Mouse (Mus musculus): ENCODE measurements at regions not wholly inside any gene's neighbourhood (a gene's known extent, or its start where the extent isn't known, plus 50 kb on each side); places are given as distances from the start of the nearest gene placed in this dataset.

DNA sequence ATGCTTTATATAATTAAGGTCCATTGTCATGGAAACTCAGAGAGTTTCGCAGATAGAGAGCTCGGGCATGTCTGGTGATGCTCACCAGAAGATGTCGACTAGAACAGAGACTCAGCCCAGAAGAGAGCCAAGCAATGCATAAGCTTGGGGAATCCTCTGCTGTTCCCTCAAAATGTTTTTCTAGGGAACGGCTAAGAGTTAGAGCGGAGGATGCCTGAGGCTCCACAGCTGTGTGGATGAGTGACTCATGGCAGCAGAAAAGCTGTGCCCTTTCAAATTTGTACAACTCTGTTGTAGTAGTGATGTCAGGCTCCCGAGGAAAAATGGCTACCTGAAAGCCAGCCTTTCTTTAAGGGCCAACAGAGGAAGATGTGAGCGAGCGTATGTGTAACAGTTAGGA, 586.2 kb upstream of the Fam19a5 start:
- no peak overlapping the region for H3K27ac ChIP-seq (ENCODE audit: insufficient read depth, low read length)

DNA sequence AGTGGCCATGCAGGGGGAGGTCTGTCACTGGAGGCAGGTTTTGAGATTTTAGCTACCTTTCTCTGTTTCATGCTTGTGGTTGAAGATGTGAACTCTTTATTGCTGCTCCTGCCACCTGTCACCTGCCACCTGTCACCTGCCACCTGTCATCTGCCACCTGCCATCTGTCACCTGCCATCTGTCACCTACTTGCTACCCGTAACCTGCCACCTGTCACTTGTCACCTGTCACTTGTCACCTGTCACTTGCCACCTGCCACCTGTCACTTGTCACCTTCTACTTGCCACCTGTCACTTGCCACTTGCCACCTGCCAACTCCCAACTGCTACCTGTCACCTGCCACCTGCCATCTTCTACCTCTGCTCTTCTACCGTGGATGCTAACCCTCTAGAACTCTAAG, 581.2 kb upstream of the Fam19a5 start:
- WGBS = 18% methylated on average over 2 of the region's 2 CpGs
- Histone ChIP-seq H3K27ac (ENCODE audit: insufficient read depth, low read length) (0 out of 2 replicates have a peak overlapping the region, but pooled peaks have one; percentile 11), H3K27me3 (ENCODE audit: control insufficient read depth, insufficient read depth, low read length) (no peaks in the 10 kb centered on the region), H3K4me1 (ENCODE audit: control insufficient read depth, insufficient read depth, low read length) (no peaks in the 10 kb centered on the region), H3K4me3 (replicated peaks; ENCODE audit: insufficient read depth, low read depth, low read length) (no peak overlapping the region)
- DNase-seq = peak; percentile 16 to 34
- TF ChIP-seq CTCF (IDR thresholded peaks at IDR 0.05; ENCODE audit: borderline replicate concordance, insufficient read depth, low read depth, low read length) (no peak), POLR2A (IDR thresholded peaks at IDR 0.05; ENCODE audit: borderline replicate concordance, insufficient read depth, low read length) (no peak)

More for the DNA sequence above, 586.2 kb upstream of the Fam19a5 start:
- TF ChIP-seq CTCF (IDR thresholded peaks at IDR 0.05; ENCODE audit: borderline replicate concordance, insufficient read depth, low read depth, low read length) = no peak
- TF ChIP-seq POLR2A (IDR thresholded peaks at IDR 0.05; ENCODE audit: borderline replicate concordance, insufficient read depth, low read length) = no peak
- Histone ChIP-seq H3K27me3 (ENCODE audit: control insufficient read depth, insufficient read depth, low read length) (no peaks in the 10 kb centered on the region), H3K4me1 (ENCODE audit: control insufficient read depth, insufficient read depth, low read length) (no peaks in the 10 kb centered on the region), H3K4me3 (replicated peaks; ENCODE audit: insufficient read depth, low read depth, low read length) (no peak overlapping the region)
- no peak for DNase-seq
- 87% methylated on average over 8 of the region's 8 CpGs for WGBS

DNA sequence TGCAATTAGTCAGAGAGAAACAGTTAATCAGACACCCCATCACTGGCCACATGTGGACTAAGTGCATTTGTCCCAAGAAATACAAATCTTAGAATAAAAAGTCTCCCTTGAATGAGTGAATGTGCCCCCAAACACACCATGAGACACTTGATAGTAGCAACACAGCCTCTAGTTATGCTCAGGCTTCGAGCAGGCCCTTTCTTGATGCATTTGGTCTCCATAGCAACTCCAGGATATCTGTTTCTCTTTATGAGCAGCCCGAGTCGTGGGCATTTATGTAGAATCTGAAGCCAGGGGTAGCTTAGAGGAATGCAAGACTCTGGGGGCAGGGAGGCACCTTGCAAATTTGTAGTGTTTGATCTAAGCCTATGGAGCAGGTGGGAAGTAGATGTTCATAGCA, 580.6 kb upstream of the Fam19a5 start:
- TF ChIP-seq CTCF (IDR thresholded peaks at IDR 0.05; ENCODE audit: borderline replicate concordance, insufficient read depth, low read depth, low read length) (no peak), POLR2A (IDR thresholded peaks at IDR 0.05; ENCODE audit: borderline replicate concordance, insufficient read depth, low read length) (no peak)
- no peaks in the 10 kb centered on the region for H3K4me1 ChIP-seq (ENCODE audit: control insufficient read depth, insufficient read depth, low read length)
- DNase-seq = no peak
- no peak overlapping the region for H3K27ac ChIP-seq (ENCODE audit: insufficient read depth, low read length)
- no peak overlapping the region for H3K4me3 ChIP-seq (replicated peaks; ENCODE audit: insufficient read depth, low read depth, low read length)
- 30% methylated on average over 3 of the region's 3 CpGs for WGBS
- no peaks in the 10 kb centered on the region for H3K27me3 ChIP-seq (ENCODE audit: control insufficient read depth, insufficient read depth, low read length)

DNA sequence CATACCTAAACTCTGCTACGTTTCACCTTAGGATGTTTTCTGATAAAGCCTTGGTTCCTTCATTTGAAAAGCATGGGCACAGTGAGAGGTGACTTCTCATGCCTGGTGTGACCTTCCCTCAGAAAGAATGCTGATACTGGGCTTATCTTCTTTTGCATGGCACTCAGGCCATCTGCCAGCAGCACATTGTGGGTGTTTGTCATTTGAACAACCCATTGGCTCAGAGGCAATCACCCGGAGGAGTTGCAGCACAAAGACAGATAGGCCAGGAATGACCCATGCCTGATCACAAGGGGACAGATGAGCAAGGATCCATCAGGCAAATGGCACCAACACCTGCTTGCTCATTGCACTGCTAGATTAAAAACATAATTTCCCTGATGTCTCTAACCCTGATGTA, 572.7 kb upstream of the Fam19a5 start:
- 90% methylated on average over 2 of the region's 2 CpGs for WGBS
- no peak for DNase-seq
- TF ChIP-seq CTCF (IDR thresholded peaks at IDR 0.05; ENCODE audit: borderline replicate concordance, insufficient read depth, low read depth, low read length) (no peak), POLR2A (IDR thresholded peaks at IDR 0.05; ENCODE audit: borderline replicate concordance, insufficient read depth, low read length) (no peak)
- Histone ChIP-seq H3K4me3 (replicated peaks; ENCODE audit: insufficient read depth, low read depth, low read length) (no peak overlapping the region), H3K27me3 (ENCODE audit: control insufficient read depth, insufficient read depth, low read length) (no peaks in the 10 kb centered on the region), H3K27ac (ENCODE audit: insufficient read depth, low read length) (no peak overlapping the region), H3K4me1 (ENCODE audit: control insufficient read depth, insufficient read depth, low read length) (no peaks in the 10 kb centered on the region)

DNA sequence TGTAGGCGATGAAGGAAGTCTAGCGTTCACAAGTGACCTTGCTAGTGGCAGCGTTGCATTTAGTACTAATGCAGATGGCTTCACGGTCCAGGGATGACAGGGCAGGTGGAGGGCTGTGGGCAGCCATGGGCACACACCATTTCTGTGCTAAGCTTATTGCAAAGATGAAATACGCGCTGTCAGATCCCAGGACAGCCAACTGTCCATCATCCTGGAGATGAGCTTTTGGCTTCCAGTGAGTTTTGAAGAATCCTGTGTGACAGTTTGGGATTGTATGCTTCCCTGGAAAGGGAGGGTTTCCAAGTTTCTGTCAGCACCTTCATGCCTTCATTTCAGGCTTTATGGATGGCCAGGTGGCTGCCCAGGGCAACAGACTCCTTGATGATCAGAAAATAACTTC, 547.9 kb upstream of the Fam19a5 start:
- peak in 1 of 2 experiments; percentile 7 for DNase-seq
- no peak overlapping the region for H3K27ac ChIP-seq (ENCODE audit: insufficient read depth, low read length)
- no peaks in the 10 kb centered on the region for H3K4me1 ChIP-seq (ENCODE audit: control insufficient read depth, insufficient read depth, low read length)
- H3K27me3 ChIP-seq (ENCODE audit: control insufficient read depth, insufficient read depth, low read length) = no peaks in the 10 kb centered on the region; the same call in 1 of the 2 replicates
- TF ChIP-seq POLR2A (IDR thresholded peaks at IDR 0.05; ENCODE audit: borderline replicate concordance, insufficient read depth, low read length) (no peak), CTCF (IDR thresholded peaks at IDR 0.05; ENCODE audit: borderline replicate concordance, insufficient read depth, low read depth, low read length) (no peak)
- WGBS = 57% methylated on average over 6 of the region's 6 CpGs
- no peak overlapping the region for H3K4me3 ChIP-seq (replicated peaks; ENCODE audit: insufficient read depth, low read depth, low read length)

DNA sequence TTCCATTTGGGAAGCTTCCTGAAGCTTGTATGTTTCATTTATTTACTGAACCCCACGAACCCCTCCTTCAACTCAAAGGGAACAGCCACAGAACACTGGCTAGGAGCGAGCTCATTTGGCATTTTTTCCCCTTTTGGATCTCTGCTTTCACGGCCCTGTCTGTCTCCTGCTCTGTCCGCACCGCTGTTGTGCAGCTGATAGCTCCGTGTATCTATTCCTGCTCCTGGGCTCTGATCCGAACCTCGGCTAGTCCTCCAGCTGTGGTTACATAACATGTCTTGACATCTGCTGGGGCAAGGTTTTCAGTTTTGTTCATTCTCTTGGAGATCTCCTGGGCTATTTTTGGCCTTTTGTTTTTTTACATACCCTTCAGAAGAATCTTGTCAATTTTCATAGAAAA, 525.1 kb upstream of the Fam19a5 start:
- H3K27me3 ChIP-seq (ENCODE audit: control insufficient read depth, insufficient read depth, low read length) = no peaks in the 10 kb centered on the region
- TF ChIP-seq CTCF (IDR thresholded peaks at IDR 0.05; ENCODE audit: borderline replicate concordance, insufficient read depth, low read depth, low read length) = no peak
- TF ChIP-seq POLR2A (IDR thresholded peaks at IDR 0.05; ENCODE audit: borderline replicate concordance, insufficient read depth, low read length) = no peak
- peaks cover 6% of the 10 kb centered on the region; the same call in 1 of the 2 replicates for H3K4me1 ChIP-seq (ENCODE audit: control insufficient read depth, insufficient read depth, low read length)
- WGBS = 78% methylated on average over 8 of the region's 8 CpGs
- H3K27ac ChIP-seq (ENCODE audit: insufficient read depth, low read length) = no peak overlapping the region
- no peak overlapping the region for H3K4me3 ChIP-seq (replicated peaks; ENCODE audit: insufficient read depth, low read depth, low read length)
- no peak for DNase-seq

DNA sequence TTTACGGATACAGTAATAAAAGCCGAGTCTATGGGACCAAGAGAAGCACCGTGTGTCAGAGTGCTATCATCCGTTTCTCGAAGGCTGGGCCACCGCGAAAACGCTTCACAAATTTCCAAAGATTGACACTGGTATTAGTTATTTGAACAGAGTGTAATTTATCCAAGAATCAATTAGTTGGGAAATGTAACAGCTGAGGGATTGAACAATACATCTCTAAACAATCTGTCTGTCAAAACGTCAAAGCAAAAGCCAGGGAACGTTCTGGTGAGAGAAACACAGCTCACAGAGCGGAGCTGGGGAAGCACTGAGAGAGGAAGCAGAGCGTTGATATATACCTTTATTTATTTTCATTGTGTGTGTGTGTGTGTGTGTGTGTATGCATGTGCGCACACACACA, 498.1 kb upstream of the Fam19a5 start:
- DNase-seq = no peak
- H3K27ac ChIP-seq (ENCODE audit: insufficient read depth, low read length) = no peak overlapping the region
- TF ChIP-seq CTCF (IDR thresholded peaks at IDR 0.05; ENCODE audit: borderline replicate concordance, insufficient read depth, low read depth, low read length) = no peak
- H3K4me3 ChIP-seq (replicated peaks; ENCODE audit: insufficient read depth, low read depth, low read length) = no peak overlapping the region
- H3K4me1 ChIP-seq (ENCODE audit: control insufficient read depth, insufficient read depth, low read length) = no peaks in the 10 kb centered on the region
- H3K27me3 ChIP-seq (ENCODE audit: control insufficient read depth, insufficient read depth, low read length) = no peaks in the 10 kb centered on the region
- 89% methylated on average over 13 of the region's 13 CpGs for WGBS

DNA sequence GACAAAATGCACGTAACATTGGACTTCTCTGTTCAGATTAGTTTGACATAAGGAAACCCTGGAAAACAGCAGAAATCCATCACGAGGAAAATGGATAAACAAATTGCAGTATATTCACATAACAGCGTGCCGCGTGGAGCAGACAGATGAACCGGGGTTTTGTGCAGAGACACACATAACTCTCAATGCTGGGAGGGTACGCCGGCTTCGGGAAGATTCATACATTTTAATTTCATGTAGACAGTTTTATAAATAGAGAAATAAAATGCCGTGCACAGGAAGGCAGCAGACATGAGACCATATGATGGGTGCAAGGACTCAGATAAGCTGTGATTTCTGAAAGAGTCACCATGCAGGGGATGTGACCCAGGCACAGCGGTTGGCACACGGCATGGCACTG, 489.9 kb upstream of the Fam19a5 start:
- H3K4me1 ChIP-seq (ENCODE audit: control insufficient read depth, insufficient read depth, low read length) = no peaks in the 10 kb centered on the region
- DNase-seq = no peak
- no peak overlapping the region for H3K27ac ChIP-seq (ENCODE audit: insufficient read depth, low read length)
- TF ChIP-seq CTCF (IDR thresholded peaks at IDR 0.05; ENCODE audit: borderline replicate concordance, insufficient read depth, low read depth, low read length) = no peak
- TF ChIP-seq POLR2A (IDR thresholded peaks at IDR 0.05; ENCODE audit: borderline replicate concordance, insufficient read depth, low read length) = no peak
- no peak overlapping the region for H3K4me3 ChIP-seq (replicated peaks; ENCODE audit: insufficient read depth, low read depth, low read length)
- H3K27me3 ChIP-seq (ENCODE audit: control insufficient read depth, insufficient read depth, low read length) = no peaks in the 10 kb centered on the region
- WGBS = 96% methylated on average over 12 of the region's 12 CpGs

All from cerebellum, adult 2 months (tissue).